Mouse (Mus musculus) frontal cortex, adult 2 months (tissue): ENCODE measurements around the gene Gpr180. TPM values are rescaled to one million over a fixed set of nuclear protein-coding genes. Genes with fewer than 3 reads are reported as not detected.
A peak's percentile ranks its signal among the peaks of the same experiment; 100 is the strongest.

ENCODE experiments used
- DNase-seq, 2 experiments: peaks; one replicate each; pipeline ENCODE4 v3.0.0; 2022; ENCODE audit warnings: low spot score in 1 of 2; ENCODE audit errors: extremely low spot score in 1 of 2
- polyA plus RNA-seq: library from polyadenylated mRNA; depleted of rRNA; stranded (reverse); fragments of >200 nt; gene quantifications from 2 replicates; pipeline ENCODE4 v1.2.3, GENCODE M21; 2012; rRNA removed

The Gpr180 gene
- polyA plus RNA-seq, 1 experiment = 26.8 TPM

DNA sequence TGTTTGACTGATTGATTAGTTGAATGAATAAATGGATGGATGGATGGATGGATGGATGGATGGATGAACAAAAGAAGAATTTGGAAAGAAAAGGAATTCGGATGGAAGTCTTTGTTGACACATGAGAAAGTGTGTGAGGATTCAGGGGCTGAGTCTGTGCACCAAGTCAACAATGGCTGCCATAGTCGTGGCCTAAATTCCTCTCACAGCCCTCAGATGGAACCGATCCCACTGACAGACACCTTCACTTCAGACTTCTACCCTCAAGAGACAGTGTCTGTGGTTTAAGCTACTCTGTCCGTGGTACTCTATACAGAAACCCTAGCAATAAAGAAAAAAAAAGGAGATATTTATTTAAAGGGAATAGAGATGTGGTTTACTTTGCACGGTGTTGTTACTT, 65.0 kb downstream of the Gpr180 start:
- DNase-seq = no peak

DNA sequence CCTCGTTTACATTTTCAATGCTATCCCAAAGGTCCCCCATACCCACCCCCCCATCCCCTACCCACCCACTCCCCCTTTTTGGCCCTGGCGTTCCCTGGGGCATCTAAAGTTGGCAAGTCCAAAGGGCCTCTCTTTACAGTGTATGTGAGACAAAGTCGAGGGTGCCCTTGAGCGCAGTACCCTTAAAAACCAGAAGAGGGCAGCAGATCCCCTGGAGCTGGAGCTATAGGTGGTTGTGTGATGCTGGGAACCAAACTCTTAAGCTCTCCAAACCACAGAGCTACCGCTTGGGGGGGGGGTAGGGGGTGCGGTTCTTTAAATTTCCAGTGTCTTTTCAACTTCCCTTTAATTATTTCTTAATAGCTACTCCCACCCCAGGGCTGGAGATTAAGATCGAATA, 66.1 kb downstream of the Gpr180 start:
- no peak for DNase-seq

DNA sequence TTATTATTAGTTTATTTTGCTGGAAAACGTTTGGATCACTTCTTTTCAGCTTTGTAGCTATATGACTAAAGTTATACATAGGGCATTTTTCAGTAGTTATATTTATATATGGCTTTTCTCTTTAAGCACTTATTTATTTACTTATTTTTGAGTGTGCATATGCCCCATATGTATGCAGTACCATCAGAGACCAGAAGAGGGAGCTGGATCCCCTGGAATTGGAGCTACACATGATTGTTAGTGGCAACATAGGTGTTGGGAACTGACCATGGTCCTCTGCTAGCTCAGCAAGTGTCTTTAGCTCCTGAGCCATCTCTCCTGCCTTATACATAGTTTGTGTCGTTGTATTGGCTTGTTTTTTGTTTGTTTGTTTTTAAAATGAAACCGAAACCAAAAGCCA, 70.4 kb downstream of the Gpr180 start:
- no peak for DNase-seq

GRCm38 (mm10) chr14:118209642-118210041, 72.7 kb downstream of the Gpr180 start:
- peak in 1 of 2 experiments; percentile 78 for DNase-seq

DNA sequence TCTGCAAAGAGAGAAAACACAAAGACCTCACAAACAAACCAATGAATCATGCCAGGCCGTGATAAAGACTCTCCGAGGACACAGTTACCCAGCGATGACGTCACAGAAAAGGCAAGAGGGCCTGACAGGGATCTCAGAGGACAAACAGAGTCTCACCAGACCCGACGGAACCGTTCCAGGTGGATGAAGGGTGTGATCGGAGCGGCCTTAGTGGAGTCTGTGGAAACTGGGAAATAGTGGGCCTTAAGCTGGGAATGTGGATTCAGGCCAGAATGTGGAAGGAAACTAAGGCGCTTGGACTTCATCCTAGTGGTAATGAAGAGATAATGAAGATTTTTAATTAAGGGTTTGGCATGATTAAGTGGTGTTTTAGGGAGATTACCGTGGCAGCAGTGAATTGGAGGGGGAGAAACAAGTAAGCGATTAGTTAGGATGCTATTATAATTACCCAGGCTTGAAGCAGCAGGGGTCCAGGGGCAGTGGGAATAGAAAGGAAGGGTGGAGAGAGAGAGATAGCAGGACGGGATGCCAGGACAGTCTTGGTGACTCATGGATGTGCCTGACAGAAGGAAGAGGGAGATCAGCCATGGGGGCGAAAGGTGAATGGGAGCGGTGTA, 75.3 kb downstream of the Gpr180 start:
- no peak for DNase-seq

Other genes with a start within 250 kb of the Gpr180 start
- 0.92 and 1.8 TPM in 2 replicates for gene Dct, start 84.9 kb upstream of the Gpr180 start, polyA plus RNA-seq
- 9.6 and 10.2 TPM in 2 replicates for gene Tgds, start 4.4 kb upstream of the Gpr180 start, polyA plus RNA-seq
- 7.8 and 10.3 TPM in 2 replicates for gene Sox21, start 99.9 kb downstream of the Gpr180 start, polyA plus RNA-seq
- gene Gm9376, start 129.8 kb downstream of the Gpr180 start, polyA plus RNA-seq = not detected in 2 replicates